Mouse (Mus musculus): ENCODE measurements around the gene Padi4.
A peak's percentile ranks its signal among the peaks of the same experiment; 100 is the strongest.

Padi4 gene

DNA sequence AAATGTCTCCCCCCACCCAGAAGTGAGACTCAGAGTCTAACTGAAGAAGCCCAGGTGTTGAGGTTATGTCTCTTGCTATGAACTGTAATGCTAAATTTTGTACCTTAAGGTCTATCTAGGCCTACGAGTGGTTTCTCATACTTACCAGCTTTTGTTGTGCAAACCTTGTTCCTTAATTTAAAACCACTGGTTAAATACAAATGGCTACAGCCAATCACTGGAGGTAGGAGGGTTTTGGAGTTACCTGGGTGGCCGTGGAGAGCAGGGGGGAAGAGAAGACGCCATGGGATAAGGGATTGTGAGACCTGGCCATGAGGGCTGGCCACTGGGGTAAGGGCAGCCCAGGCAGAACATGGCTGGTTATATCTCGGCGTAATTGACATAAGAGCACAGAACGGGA, 14.2 kb upstream of the Padi4 start:
- no peak for DNase-seq (ENCODE audit: low read depth, low spot score)

DNA sequence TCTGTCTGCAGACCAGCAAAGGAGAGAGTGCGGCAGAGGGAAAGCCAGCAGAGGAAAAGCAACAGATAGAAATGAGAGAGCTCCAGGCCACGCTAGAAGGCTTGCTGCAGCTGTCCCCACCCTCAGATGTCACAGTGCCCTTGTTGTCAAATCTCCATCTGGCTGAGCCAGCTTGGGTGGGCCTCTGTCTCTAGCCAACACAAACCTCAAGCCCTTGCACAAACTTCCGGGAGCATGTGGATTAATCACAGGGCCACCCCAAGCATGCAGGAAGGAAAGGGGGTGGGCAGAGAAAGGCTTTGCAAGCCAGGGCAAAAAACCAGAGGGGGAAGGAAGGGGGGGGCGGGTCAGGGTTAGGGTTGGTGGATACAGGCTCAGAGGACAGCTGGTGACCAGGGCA, 13.4 kb upstream of the Padi4 start:
- no peak for DNase-seq (ENCODE audit: low read depth, low spot score)

DNA sequence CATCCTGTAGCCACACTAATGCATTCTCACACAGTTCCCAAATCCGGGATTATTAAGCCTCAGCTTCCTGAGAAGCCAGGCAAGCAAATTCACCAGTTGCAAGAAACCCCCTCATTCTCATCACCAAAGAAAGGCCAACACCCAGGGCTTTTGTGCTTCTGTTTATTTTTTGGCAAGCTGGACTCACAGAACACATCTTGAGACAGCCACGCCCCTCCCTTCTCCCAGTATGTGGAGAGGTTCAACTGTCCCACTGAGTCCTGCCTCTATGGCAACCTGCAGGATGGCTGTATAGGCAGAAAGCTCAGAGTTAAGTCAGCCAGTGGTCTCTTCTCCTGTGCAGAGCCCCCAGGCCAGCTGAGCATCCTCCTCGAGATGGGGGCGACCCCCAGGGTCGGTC, 11.2 kb upstream of the Padi4 start:
- DNase-seq (ENCODE audit: low read depth, low spot score): no peak

DNA sequence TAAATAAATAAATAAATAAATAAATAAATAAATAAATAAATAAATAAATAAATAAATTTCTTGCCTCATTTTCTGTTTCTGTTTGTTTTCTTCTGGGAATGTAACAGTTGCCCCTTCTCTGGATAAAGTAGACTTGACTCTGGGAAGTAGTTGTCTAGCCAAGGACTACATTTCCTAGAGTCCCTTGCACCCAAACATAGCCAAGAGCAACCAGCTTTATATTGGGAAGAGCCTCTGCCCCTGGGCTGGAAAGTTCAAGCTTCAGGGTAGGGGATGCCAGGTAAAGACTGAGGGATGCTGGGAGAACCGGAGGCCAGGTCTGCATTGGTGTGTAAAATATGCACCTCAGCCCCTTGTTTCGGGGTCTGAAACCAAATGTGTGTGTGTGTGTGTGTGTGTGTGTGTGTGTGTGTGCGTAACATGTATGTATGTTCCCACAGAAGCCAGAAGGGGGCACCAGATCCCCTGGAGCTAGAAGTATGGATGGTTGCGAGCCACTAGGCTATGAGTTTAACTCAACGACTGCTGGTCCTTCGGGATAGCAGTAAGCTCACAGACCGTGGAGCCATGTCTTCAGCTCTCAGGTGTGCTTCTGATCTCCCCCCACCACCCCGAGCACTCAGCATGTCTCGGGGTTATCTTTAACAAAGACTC, 10.4 kb upstream of the Padi4 start:
- no peak for DNase-seq (ENCODE audit: low read depth, low spot score)

DNA sequence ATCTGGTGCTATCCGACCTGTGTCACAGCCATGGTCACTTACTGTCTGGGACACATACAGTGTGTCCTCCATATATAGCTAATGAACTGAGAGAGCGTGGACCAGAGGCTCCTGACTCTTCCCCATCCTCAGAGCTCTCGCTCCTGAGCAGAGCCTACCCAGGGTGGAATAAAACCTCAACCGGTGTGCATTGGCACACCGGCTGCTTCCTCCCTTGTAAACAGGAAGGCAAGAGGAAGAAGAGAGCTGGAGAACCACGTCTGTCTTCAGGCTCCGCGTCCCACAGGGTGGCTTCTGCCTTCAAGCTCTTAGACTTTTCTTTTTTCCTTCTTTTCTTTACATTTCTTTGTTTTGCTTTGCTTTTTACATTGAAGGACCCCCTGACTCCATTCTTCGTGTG, 8.8 kb upstream of the Padi4 start:
- DNase-seq (ENCODE audit: low read depth, low spot score): no peak

DNA sequence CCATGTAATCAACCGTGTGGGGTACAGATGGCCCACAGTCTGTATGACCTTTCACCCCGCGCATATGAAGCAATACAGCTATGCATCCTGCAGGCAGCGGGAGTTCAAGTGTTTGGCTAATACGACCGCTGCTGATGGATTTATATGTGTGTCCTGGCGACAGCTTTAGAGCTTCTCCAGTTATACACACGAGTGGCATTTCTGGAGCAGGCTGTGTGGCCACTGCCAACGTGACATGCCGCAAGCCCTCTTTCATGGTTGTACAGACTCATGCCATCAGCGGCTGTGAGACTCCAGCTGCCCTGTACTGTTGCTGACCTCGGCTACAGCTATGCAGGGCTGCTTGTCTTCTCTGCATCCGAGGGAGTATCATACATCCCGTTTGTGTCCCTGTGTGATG, 6.5 kb upstream of the Padi4 start:
- DNase-seq (ENCODE audit: low read depth, low spot score): no peak

DNA sequence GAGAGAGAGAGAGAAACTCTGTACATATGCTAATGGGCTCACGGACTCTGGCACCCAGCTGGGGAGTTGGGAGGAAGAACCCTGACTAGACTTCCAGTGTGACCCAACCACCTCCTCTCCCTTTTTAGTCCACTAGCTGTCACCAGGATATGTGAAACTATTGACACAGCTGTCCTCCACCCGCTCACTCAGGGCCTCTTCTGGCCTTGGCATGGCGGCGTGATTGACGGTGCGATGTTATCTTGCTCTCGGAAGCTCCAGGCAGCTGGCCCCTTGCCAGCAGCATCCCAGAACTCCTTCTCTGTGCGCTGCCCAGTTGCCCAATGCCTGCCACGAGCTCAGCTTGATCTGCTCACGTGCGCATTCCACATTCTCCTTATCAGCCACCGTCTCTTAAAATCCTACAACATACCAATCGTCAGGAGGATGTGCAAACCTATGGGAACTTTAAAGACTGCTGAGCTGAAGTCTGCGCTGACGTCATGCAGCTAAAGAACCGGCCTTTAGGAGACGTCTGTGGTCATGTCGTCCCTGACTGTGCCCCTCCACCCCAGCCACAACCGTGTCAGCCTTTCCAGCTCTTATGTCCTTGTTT, 5.9 kb upstream of the Padi4 start:
- no peak for DNase-seq (ENCODE audit: low read depth, low spot score)

DNA sequence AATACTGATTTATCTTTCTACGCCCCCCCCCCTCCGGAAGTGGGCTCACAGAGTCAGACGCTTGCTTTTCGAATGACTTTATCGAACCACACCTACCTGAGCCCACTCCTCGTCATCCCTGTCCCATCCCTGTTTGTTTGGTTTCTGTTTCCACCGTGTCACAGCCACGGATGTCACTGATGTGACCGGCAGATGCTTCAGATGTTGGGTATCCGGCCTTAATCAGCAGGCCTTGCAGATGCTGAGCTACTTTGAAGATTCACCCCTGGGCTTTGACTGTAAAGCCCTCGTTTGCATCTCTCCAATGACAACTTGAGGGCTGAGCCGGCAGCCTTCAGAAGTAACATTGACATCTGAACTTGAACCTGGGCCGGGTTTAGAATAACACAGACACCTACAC, 2.6 kb upstream of the Padi4 start:
- no peak for DNase-seq (ENCODE audit: low read depth, low spot score)

DNA sequence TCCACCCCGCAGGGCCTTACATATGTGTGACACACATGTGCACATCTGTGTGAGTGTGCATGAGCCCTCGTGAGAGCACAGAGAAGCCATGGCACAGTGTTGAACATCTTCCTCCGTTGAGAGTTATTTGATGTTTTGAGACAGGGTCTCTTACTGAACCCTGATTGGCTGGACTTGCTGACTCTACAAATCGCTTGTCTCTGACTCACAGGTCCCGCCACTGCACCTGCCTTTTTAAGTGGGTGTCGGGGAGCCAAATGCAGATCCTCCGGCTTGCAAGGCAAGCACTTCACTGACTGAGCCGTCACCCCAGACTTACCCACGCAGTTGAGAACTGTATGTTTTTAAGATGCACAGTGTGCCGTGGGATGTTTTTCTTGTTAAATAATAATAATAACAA, 1.8 kb upstream of the Padi4 start:
- no peak for DNase-seq (ENCODE audit: low read depth, low spot score)

DNA sequence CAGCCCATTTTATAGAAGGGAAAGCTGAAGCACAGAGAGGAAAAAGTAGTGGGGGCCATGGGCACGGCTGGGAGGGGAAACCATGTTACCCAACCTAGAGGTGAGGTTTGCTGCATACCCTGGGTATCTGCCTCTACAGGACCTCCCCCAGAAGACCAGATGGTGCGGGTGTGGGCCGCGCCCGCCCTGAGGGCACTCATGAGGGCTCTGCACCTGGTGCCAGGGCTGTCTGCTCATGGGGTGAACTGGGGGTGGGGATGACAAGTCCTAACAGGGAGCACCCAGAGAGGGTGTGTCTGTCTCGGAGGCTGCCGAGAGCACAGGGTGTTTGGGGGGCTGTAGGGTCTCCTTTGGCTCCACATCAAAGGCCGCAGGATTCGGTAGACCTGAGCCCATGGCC, 857 bp upstream of the Padi4 start:
- peak; percentile 32 for DNase-seq (ENCODE audit: low read depth, low spot score)

DNA sequence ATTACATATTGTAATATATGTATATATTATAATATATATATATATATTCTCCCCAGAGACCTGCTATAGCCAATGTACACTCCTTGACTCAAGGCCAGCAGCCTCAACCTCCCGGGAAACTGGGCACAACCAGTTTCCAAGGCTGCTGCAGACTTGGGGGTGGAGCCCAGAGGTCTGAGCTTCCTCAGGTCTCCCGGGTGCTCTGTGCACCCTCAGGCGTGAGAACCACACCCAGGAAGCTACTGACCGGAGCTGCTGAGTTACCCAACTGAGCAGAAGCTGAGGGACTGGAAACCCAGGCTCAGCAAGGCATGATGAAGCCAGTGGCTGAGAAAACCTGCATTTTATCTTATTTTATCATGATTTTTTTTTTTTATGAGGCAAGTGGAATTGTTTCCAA, 2.9 kb downstream of the Padi4 start:
- DNase-seq (ENCODE audit: low read depth, low spot score): peak; percentile 57

DNA sequence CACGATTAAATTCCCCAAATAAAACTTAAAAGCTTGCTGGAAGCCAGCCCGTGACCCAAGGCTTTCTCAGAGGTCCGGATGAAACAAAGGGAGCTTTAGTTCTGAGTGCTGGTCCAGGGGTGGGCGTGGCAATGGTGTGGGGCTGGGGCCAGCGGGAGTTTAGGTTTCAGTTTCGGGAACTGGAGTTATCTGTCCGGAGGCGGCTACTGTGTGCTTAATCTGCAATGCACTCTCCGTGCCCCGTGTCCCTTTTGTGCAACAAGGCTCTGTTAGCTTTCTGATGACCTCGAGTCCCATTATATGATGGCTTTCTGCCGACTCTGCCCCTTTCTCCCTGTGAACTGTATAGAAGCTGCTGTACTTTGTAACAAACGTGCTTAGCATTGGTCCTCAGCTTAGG, 3.6 kb downstream of the Padi4 start:
- DNase-seq (ENCODE audit: low read depth, low spot score): peak; percentile 44

DNA sequence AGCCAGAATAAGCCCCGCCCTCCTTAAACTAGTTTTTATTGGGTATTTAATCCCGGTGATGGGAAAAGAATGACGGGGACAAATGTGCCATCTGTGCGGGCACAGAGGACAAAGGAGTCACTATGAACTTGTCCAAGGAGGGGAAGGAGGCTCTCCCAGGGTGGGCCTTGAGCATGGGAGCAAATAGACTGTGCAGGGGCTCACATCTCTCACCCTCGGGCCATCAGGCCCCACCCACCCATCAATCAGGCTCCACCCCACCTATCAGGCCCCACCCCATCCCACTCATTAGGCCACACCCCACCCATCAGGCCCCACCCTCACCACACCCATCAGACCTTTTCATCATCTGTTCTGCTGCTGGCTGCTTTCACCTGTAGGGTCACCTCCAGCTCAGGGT, 5.1 kb downstream of the Padi4 start:
- DNase-seq (ENCODE audit: low read depth, low spot score): peak; percentile 49

DNA sequence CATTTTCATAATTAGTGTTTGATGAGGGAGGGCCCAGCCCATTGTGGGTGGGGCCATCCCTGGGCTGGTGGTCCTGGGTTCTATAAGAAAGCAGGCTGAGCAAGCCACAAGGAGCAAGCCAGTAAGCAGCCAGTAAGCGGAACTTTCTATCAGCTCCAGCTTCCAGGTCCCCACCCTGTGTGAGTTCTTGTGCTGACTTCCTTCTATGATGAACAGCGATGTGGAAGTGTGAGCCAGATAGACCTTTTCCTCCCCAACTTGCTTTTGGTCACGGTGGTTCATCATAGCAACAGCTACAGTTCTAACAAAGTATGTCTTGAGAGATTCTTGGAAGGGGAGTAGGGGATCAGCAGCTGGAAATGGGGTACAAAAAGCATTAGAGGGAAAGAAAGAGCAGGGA, 8.1 kb downstream of the Padi4 start:
- no peak for DNase-seq (ENCODE audit: low read depth, low spot score)

DNA sequence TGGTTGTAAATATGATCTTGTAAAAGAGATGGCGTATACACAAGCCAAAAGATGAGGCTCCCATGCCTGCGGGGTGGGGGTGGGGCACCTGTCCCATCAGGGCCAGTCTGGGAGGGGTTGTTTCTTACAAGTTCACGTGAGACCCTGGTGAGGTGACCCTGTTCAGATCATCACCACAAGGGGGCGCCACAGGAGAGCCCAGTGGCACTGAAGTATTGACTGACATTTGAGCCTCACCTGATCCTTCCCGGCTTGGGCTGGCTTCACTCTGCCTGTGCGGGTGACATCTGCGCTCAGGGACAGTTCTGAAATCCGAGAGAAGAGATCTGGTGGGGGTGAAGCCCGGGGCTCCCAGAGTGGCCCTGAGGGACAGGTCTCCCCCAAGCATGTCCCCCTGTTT, 10.9 kb downstream of the Padi4 start:
- DNase-seq (ENCODE audit: low read depth, low spot score): peak; percentile 78

DNA sequence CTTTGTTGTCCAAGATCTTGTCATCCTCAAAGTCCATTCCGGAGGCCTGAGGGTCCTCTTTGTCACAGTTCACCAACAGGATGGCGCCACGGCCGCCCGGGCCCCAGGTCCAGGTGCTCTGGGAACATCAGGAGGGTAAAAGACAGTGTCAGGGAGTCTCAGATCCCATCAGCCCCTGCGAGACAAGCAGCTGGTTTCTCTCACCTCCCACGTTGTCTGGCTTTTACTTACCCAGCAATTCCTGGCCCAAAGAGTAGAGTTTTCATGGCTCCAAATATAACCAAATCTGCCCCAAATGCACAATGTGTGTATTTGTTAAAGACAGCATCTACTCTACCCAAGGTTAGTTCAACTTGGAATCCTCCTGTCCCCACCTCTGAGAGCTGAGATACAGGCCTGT, 12.4 kb downstream of the Padi4 start:
- DNase-seq (ENCODE audit: low read depth, low spot score): no peak

DNA sequence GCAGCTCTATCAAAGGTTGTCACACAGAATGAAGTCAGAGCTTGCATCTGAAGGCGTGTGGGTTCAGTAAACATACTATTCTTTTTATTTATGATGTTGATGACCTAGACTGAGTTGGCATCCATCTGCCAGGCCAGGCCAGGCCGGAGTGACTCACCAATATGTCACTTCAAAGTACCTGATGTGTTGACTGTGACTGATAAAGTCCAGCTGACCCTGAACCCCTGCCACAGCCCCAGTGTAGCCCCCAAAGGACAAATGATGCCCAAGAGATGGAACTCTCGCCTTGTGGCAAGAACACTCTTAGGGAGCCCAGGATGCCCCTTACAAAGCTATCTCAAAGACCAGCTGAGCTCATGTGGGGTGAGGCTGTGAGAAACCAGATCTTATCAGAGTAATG, 18.2 kb downstream of the Padi4 start:
- DNase-seq (ENCODE audit: low read depth, low spot score): no peak

DNA sequence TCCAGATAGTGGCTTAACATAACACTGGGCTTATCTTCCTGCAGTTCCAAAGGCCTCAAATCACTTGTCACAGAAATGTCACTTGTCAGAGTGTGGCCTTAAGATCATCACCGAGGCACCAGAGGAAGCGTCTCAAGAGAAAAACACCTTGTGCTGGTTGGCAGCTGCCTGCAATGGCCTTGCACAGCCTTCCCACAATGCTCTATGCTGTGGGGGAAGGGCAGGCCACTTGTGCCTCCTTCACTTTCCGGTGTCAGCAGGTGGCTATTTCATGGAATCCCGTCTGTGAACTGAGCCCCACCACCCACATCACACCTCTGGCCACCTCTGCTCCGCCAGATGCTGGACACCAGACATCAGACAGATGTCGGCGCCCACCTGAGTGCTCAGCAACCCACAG, 20.7 kb downstream of the Padi4 start:
- DNase-seq (ENCODE audit: low read depth, low spot score): no peak

DNA sequence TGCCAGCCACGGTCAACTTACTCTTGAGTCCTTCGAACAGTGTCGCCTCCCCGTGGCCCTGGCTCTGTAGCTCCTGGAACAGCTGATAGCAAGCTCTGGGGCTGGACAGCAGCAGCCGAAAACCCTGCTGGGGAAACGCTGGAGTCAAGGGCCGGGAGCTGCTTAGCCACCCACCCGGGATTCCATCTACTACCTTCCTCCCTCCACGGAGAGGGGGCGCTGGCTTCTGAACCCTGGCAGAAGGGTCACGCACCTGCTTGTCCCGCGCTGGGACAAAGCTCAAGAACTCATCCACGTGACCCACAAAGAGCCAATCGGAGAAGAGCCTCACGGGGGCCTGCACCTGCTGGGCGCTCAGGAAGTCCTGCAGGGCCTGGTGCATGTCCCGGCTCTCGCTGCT, 23.7 kb downstream of the Padi4 start:
- peak; percentile 89 for DNase-seq (ENCODE audit: low read depth, low spot score)

DNA sequence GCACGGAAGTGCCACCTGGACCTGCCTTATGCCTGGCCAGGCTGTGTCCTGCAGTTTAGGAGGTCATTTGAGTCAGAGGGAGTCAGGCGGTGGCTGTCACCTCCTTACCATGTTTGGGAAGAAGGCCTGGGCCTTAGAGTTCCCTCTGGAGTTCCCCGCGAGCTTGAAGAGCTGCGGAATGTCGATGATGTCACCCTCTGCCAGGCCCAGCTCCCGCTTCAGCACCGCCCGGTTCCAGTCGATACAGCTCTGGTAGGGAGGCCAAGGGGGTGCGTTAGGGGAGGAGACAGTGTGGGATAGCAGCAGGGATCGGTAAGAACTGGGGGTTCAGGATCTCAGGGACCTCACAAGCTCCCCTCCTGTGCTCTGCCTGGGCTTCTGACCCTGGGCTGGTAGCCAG, 26.1 kb downstream of the Padi4 start:
- no peak for DNase-seq (ENCODE audit: low read depth, low spot score)

DNA sequence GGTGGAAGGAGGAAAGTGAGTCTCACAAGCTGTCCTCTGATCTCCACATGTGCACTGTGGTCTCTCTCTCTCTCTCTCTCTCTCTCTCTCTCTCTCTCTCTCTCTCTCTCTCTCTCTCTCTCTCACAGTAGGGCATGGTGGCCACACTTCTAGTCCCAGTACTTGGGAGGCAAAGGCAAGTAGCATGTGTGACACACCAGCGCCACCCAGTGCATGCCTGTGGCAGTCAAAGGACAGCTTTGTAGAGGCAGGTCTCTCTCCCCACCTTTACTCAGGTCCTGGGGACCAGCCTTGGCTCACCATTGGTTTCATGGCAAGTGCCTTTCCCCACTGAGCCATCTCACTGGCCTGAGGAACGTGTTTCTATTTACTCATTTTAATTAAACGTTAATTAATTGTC, 29.4 kb downstream of the Padi4 start:
- peak; percentile 84 for DNase-seq (ENCODE audit: low read depth, low spot score)

DNA sequence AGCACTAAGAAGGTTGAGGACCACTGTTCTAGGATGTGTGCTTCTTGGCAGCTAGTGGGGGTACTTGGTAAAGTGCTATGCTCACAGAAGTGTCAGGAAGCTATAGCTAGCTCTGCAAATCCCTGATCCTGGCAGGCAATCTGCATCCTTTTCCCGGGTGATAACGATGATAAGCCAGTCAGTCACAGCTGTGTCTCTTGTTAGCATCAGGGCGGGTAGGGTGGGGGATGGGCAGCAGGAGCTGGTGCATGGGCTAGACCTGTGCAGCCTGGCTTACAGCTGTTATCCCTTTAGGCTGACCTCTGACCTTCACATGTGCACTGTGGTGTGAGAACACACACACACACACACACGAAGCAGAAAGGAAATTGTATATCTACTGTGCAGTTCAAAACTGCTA, 30.9 kb downstream of the Padi4 start:
- DNase-seq (ENCODE audit: low read depth, low spot score): no peak

DNA sequence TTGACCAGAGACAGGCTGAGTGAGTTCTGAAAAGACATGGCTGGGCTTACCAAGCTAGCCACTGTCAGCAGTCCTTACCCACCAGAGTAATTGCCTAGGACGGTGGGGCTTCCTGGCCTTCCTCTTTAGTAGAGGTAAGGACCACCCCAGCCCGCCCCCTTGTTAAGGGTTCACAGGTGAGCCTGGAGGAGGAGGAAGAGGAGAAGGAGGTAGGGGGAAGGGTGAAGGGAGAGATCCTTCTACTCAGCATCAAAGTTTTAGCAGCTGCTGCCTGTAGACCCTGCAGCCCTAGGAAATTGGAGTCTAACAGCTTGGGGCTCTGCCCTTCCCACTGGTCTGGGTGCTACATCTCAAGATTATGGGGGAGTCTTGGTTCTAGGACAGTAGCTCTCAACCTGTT, 31.5 kb downstream of the Padi4 start, which contains the start of gene Padi6:
Gene Padi6 (minus strand): TSS at position 101 of the 400 bp plus-strand sequence.
- DNase-seq (ENCODE audit: low read depth, low spot score): no peak

DNA sequence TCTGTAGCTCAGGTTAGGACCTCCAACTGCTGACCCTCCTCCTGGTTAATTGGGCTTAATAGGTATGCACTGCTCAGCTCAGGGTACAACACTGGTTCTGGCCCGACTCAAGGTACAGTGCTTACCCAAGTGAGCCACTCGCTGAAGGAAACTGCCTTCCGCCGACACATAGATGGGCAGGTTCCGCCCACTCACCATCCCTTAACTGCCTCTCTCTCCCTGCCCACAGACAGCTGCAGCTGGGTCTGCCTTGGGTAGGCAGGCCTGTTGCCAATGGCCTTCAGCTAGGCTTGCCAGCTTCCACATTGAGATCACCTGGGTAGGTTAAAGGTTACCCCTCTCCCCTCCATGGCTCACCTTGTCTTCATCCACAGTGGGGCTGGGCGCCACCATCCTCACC, 32.6 kb downstream of the Padi4 start:
- DNase-seq (ENCODE audit: low read depth, low spot score): no peak
